Mouse (Mus musculus): Measurements from ENCODE around the gene Slc5a2. TPM values are rescaled to one million over a fixed set of nuclear protein-coding genes. Genes with fewer than 3 reads are reported as not detected.

The Slc5a2 gene
- total and polyA plus RNA-seq, 3 experiments, result 0.21 TPM; not detected in 2

- no peaks in the 10 kb centered on the region for H3K9me3 ChIP-seq (replicated peaks; ENCODE audit: low read length)
- dilution Hi-C loops (cut with MboI; ENCODE audit: extremely low pct_ligation_motif_present, extremely low pct_unique_long_range_greater_than_20kb, low sequenced_read_pairs) (no loop called here), in situ Hi-C loops (cut with MboI; ENCODE audit: low pct_ligation_motif_present, low pct_unique_long_range_greater_than_20kb, low sequenced_read_pairs) (no loop called here)
- TF ChIP-seq KAT2A (IDR thresholded peaks at IDR 0.05; ENCODE audit: insufficient replicate concordance, low read length) (no peak), SIN3A (IDR thresholded peaks at IDR 0.05; ENCODE audit: low read length) (no peak), CHD1 (IDR thresholded peaks at IDR 0.05; ENCODE audit: low read depth, low read length) (no peak), JUN (IDR thresholded peaks at IDR 0.05; ENCODE audit: insufficient read depth, low read depth, low read length) (no peak), SMC3 (IDR thresholded peaks at IDR 0.05; ENCODE audit: low read depth, low read length) (no peak), MAX (IDR thresholded peaks at IDR 0.05; ENCODE audit: low read length) (no peak), POLR2AphosphoS2 (IDR thresholded peaks at IDR 0.05; ENCODE audit: low read depth, low read length) (no peak), RCOR1 (conservative IDR thresholded peaks at IDR 0.05; ENCODE audit: low read depth, low read length) (no peak), E2F4 (IDR thresholded peaks at IDR 0.05; ENCODE audit: insufficient replicate concordance, low read depth, low read length) (no peak), ELF1 (IDR thresholded peaks at IDR 0.05; ENCODE audit: low read depth, low read length) (no peak), MAFK (IDR thresholded peaks at IDR 0.05; ENCODE audit: insufficient replicate concordance, low read length) (no peak), ZC3H11A (IDR thresholded peaks at IDR 0.05; ENCODE audit: low read depth, low read length) (no peak), CTCF (conservative IDR thresholded peaks at IDR 0.05 in 1 of 2, IDR thresholded peaks at IDR 0.05 in 1 of 2; ENCODE audit: low read depth in 2 of 2, low read length in 2 of 2) (no peak), GABPA (IDR thresholded peaks at IDR 0.05; ENCODE audit: insufficient replicate concordance, low read depth, low read length) (no peak), ZMIZ1 (IDR thresholded peaks at IDR 0.05; ENCODE audit: low read depth, low read length) (no peak), TCF12 (IDR thresholded peaks at IDR 0.05; ENCODE audit: low read depth, low read length) (no peak), ETS1 (conservative IDR thresholded peaks at IDR 0.05; ENCODE audit: low read depth, low read length) (no peak), ZNF384 (IDR thresholded peaks at IDR 0.05; ENCODE audit: low read depth, low read length) (no peak), USF1 (IDR thresholded peaks at IDR 0.05; ENCODE audit: low read depth, low read length) (no peak), MEF2A (IDR thresholded peaks at IDR 0.05; ENCODE audit: borderline replicate concordance, low read depth, low read length) (no peak)
- H3K9ac ChIP-seq (ENCODE audit: insufficient read depth, low read depth), result no peak overlapping the region
- H3K4me1 ChIP-seq (ENCODE audit: control insufficient read depth in 1 of 2, insufficient read depth in 2 of 2), result peaks cover 4 to 20% of the 10 kb centered on the region in 2 experiments; a peak in 3 of 4 replicates
- no peak overlapping the region for H3K4me2 ChIP-seq (ENCODE audit: insufficient read depth, low read depth, poor library complexity, severe bottlenecking)
- H3K36me3 ChIP-seq (replicated peaks in 1 of 2; ENCODE audit: control insufficient read depth in 1 of 2, insufficient read depth in 1 of 2, low read length in 1 of 2), result peaks cover 6 to 42% of the 10 kb centered on the region in 2 experiments
- no peaks in the 10 kb centered on the region for H3K27me3 ChIP-seq (replicated peaks)
- no peak overlapping the region for H3K27ac ChIP-seq (ENCODE audit: insufficient read depth, low read depth)
- no peaks in the 10 kb centered on the region for H3K79me2 ChIP-seq (replicated peaks; ENCODE audit: control insufficient read depth, extremely low read depth, insufficient read depth, poor library complexity, severe bottlenecking)
- no peak for DNase-seq (ENCODE audit: extremely low read depth)
- no peak overlapping the region for H3K4me3 ChIP-seq (replicated peaks in 1 of 3; ENCODE audit: low read depth in 2 of 3, low read length in 2 of 3, poor library complexity in 1 of 3)
These were observed 29.3 kb downstream of the Slc5a2 start for GRCm38 (mm10) chr7:128294785-128295184.

DNA sequence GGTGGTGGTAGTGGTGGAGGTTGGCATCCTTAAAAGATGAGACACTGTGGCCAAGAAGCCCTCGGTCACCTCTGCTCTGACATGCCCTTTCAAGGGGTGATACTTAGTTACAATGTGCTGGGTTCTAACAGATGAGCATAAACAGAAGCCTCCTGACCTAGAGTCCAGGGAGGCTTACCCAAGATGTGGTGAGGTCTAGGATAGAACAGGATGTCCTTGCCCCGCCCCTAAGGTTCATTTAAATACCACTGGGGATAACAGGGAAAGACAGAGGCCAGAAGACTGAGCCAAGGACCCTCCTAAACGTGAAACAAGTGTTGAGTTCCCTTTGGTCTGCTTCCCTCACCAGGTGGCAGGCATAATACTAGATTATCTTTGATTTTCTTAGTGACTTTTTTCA, 31.1 kb downstream of the Slc5a2 start:
- peaks cover 0 to 25% of the 10 kb centered on the region in 2 experiments for H3K36me3 ChIP-seq (replicated peaks in 1 of 2; ENCODE audit: control insufficient read depth in 1 of 2, insufficient read depth in 1 of 2, low read length in 1 of 2)
- H3K79me2 ChIP-seq (replicated peaks; ENCODE audit: control insufficient read depth, extremely low read depth, insufficient read depth, poor library complexity, severe bottlenecking), result no peaks in the 10 kb centered on the region
- TF ChIP-seq JUND (conservative IDR thresholded peaks at IDR 0.05; ENCODE audit: low read depth, low read length) (no peak), USF2 (conservative IDR thresholded peaks at IDR 0.05; ENCODE audit: low read depth, low read length) (no peak), MAZ (IDR thresholded peaks at IDR 0.05; ENCODE audit: low read depth, low read length) (no peak), E2F4 (IDR thresholded peaks at IDR 0.05; ENCODE audit: insufficient replicate concordance, low read depth, low read length) (no peak), ZC3H11A (IDR thresholded peaks at IDR 0.05; ENCODE audit: low read depth, low read length) (no peak), SIN3A (IDR thresholded peaks at IDR 0.05; ENCODE audit: low read length) (no peak), USF1 (IDR thresholded peaks at IDR 0.05; ENCODE audit: low read depth, low read length) (no peak), ETS1 (conservative IDR thresholded peaks at IDR 0.05; ENCODE audit: low read depth, low read length) (no peak), POLR2A (IDR thresholded peaks at IDR 0.05; ENCODE audit: low read depth, low read length) (no peak), CHD2 (IDR thresholded peaks at IDR 0.05; ENCODE audit: low read length) (no peak), UBTF (IDR thresholded peaks at IDR 0.05; ENCODE audit: low read depth, low read length) (no peak), JUN (IDR thresholded peaks at IDR 0.05; ENCODE audit: insufficient read depth, low read depth, low read length) (no peak), BHLHE40 (IDR thresholded peaks at IDR 0.05; ENCODE audit: low read depth, low read length) (no peak)
- peaks cover 16% of the 10 kb centered on the region for H3K27me3 ChIP-seq (replicated peaks)
- H3K27ac ChIP-seq (ENCODE audit: insufficient read depth, low read depth), result no peak overlapping the region
- H3K9me3 ChIP-seq (replicated peaks; ENCODE audit: low read length), result no peaks in the 10 kb centered on the region
- H3K4me1 ChIP-seq (ENCODE audit: control insufficient read depth in 1 of 2, insufficient read depth in 2 of 2), result peaks cover 4 to 20% of the 10 kb centered on the region in 2 experiments; a peak in 3 of 4 replicates
- in situ Hi-C loops (cut with MboI; ENCODE audit: low pct_ligation_motif_present, low pct_unique_long_range_greater_than_20kb, low sequenced_read_pairs) (no loop called here), dilution Hi-C loops (cut with MboI; ENCODE audit: extremely low pct_ligation_motif_present, extremely low pct_unique_long_range_greater_than_20kb, low sequenced_read_pairs) (no loop called here)
- DNase-seq (ENCODE audit: extremely low read depth), result no peak
- no peak overlapping the region for H3K9ac ChIP-seq (ENCODE audit: insufficient read depth, low read depth)
- no peak overlapping the region for H3K4me2 ChIP-seq (ENCODE audit: insufficient read depth, low read depth, poor library complexity, severe bottlenecking)
- H3K4me3 ChIP-seq (replicated peaks in 1 of 3; ENCODE audit: low read depth in 2 of 3, low read length in 2 of 3, poor library complexity in 1 of 3), result no peak overlapping the region
